Mouse (Mus musculus): ENCODE data around the gene Cdh24.

GRCm38 (mm10) chr14:54629797-54630196 lies 11.4 kb downstream of the Cdh24 start:
- TF ChIP-seq POLR2A (IDR thresholded peaks at IDR 0.05; ENCODE audit: borderline replicate concordance, extremely low read depth, insufficient read depth, insufficient read length, poor library complexity, severe bottlenecking), result no peak
- TF ChIP-seq CTCF (IDR thresholded peaks at IDR 0.05; ENCODE audit: borderline replicate concordance, extremely low read depth, insufficient read depth, insufficient read length), result no peak

Data from brain, embryonic 14.5 days (tissue).